22 mouse cellular contexts compared by ENCODE assay signal in the genomic region with DNA sequence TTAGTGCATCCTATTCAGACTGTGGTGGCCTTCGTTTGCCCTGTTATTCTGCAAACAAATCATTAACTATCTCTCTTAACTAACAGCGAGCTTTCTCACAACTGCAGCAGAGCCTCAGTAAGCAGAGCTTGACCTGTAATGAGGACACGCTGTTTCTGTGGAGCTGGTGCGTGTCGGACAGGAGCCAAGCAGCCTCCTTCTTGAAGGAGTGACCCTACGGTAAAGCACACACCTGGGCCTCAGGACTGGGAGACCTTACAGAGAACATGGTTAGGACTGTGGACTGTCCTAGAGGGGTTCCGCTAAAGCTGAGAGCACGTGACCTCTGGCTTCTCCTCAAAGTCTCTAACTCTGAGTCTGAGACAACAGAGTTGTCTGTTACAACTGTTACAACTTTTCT.
DNase-seq lines count a peak whose midpoint lies in the region; ATAC-seq and TF ChIP-seq lines count a peak whose summit lies in the region.
"Had no signal": no experiment of that assay in that cellular context is flagged by ENCODE, and none has a peak within 500 bp of the region (broad histone marks: within the 10 kb centered on the region; RNA-seq: fewer than 3 reads in every experiment).

No protein-coding gene starts in this region.

- 0 out of 2 replicates have a peak overlapping the region, but pooled peaks have one; percentile 12 for H3K4me2 ChIP-seq in liver, embryonic 13.5 days
- H3K4me2 ChIP-seq in liver, embryonic 12.5 days, result no peak overlapping the region
- H3K4me2 ChIP-seq in kidney, embryonic 15.5 days, result no peak overlapping the region
- H3K4me2 ChIP-seq in hindbrain, postnatal 0 days (ENCODE audit: low read depth, low read length), result no peak overlapping the region
- H3K4me2 ChIP-seq: embryonic facial prominence, embryonic 13.5 days; forebrain, embryonic 15.5 days; heart, embryonic 12.5 days; hindbrain, embryonic 14.5 days; intestine, embryonic 15.5 days; lung, embryonic 15.5 days; midbrain, embryonic 13.5 days; neural tube, embryonic 12.5 days had no signal

- TF ChIP-seq POLR2A in cerebellum, adult 2 months (IDR thresholded peaks at IDR 0.05; ENCODE audit: borderline replicate concordance, insufficient read depth, low read length), result no peak

- no peaks in the 10 kb centered on the region for H3K9me3 ChIP-seq in liver, embryonic 13.5 days (replicated peaks)
- H3K9me3 ChIP-seq in liver, embryonic 12.5 days (replicated peaks), result no peaks in the 10 kb centered on the region
- no peaks in the 10 kb centered on the region for H3K9me3 ChIP-seq in kidney, embryonic 15.5 days (replicated peaks)
- H3K9me3 ChIP-seq in hindbrain, postnatal 0 days (ENCODE audit: low read length), result no peaks in the 10 kb centered on the region
- H3K9me3 ChIP-seq: embryonic facial prominence, embryonic 13.5 days; forebrain, embryonic 15.5 days; heart, embryonic 12.5 days; intestine, embryonic 15.5 days; lung, embryonic 15.5 days; midbrain, embryonic 13.5 days; neural tube, embryonic 12.5 days had no signal

- no peak overlapping the region for H3K9ac ChIP-seq in liver, embryonic 13.5 days
- H3K9ac ChIP-seq in liver, embryonic 12.5 days, result no peak overlapping the region
- H3K9ac ChIP-seq in kidney, embryonic 15.5 days, result no peak overlapping the region
- H3K9ac ChIP-seq in hindbrain, postnatal 0 days (replicated peaks; ENCODE audit: low read length), result no peak overlapping the region
- H3K9ac ChIP-seq: embryonic facial prominence, embryonic 13.5 days; forebrain, embryonic 15.5 days; heart, embryonic 12.5 days; hindbrain, embryonic 14.5 days; intestine, embryonic 15.5 days; lung, embryonic 15.5 days; midbrain, embryonic 13.5 days; neural tube, embryonic 12.5 days had no signal

- DNase-seq in cerebellum, adult 2 months, result no peak
- no peak for DNase-seq in cerebellum, adult 11-12 months
- no peak for DNase-seq in liver, embryonic 13.5 days
- DNase-seq in kidney, postnatal 4 days, result peak; percentile 66 to 81
- no peak for DNase-seq in hindbrain, postnatal 0 days (ENCODE audit: low spot score)
- DNase-seq: adrenal gland, postnatal 10 days; cerebellum, postnatal 10 days; right cerebral cortex, postnatal 4 days; thymus, postnatal 36 days had no signal

- 0 out of 2 replicates have a peak overlapping the region, but pooled peaks have one; percentile 10 for H3K27ac ChIP-seq in cerebellum, adult 2 months (ENCODE audit: insufficient read depth, low read length)
- H3K27ac ChIP-seq in liver, embryonic 13.5 days, result peak overlapping the region; percentile 39
- H3K27ac ChIP-seq in liver, embryonic 12.5 days, result no peak overlapping the region
- H3K27ac ChIP-seq in kidney, embryonic 15.5 days, result peak overlapping the region; percentile 82
- H3K27ac ChIP-seq in hindbrain, postnatal 0 days, result no peak overlapping the region
- H3K27ac ChIP-seq: embryonic facial prominence, embryonic 13.5 days; forebrain, embryonic 15.5 days; hindbrain, embryonic 14.5 days; intestine, embryonic 15.5 days; lung, embryonic 15.5 days; midbrain, embryonic 13.5 days; neural tube, embryonic 12.5 days had no signal

- 62% methylated on average over 8 of the region's 8 CpGs for WGBS in cerebellum, adult 2 months
- WGBS in liver, embryonic 13.5 days (ENCODE audit: insufficient replicate concordance), result 80% methylated on average over 8 of the region's 8 CpGs
- WGBS in liver, embryonic 12.5 days (ENCODE audit: insufficient replicate concordance), result 70% methylated on average over 8 of the region's 8 CpGs
- 48% methylated on average over 8 of the region's 8 CpGs for WGBS in kidney, embryonic 15.5 days
- WGBS in hindbrain, postnatal 0 days, result 60% methylated on average over 8 of the region's 8 CpGs

- H3K27me3 ChIP-seq in cerebellum, adult 2 months (ENCODE audit: control insufficient read depth, insufficient read depth, low read length), result no peaks in the 10 kb centered on the region
- no peaks in the 10 kb centered on the region for H3K27me3 ChIP-seq in liver, embryonic 13.5 days
- no peaks in the 10 kb centered on the region for H3K27me3 ChIP-seq in liver, embryonic 12.5 days (replicated peaks)
- H3K27me3 ChIP-seq in kidney, embryonic 15.5 days, result no peaks in the 10 kb centered on the region
- H3K27me3 ChIP-seq in hindbrain, postnatal 0 days (ENCODE audit: insufficient read depth, low read length), result no peaks in the 10 kb centered on the region
- H3K27me3 ChIP-seq: embryonic facial prominence, embryonic 13.5 days; forebrain, embryonic 15.5 days; heart, embryonic 12.5 days; intestine, embryonic 15.5 days; lung, embryonic 15.5 days; midbrain, embryonic 13.5 days; neural tube, embryonic 12.5 days; Patski had no signal

- H3K36me3 ChIP-seq in liver, embryonic 13.5 days, result no peaks in the 10 kb centered on the region
- no peaks in the 10 kb centered on the region for H3K36me3 ChIP-seq in liver, embryonic 12.5 days
- H3K36me3 ChIP-seq in kidney, embryonic 15.5 days, result no peaks in the 10 kb centered on the region
- H3K36me3 ChIP-seq in hindbrain, postnatal 0 days (ENCODE audit: insufficient read depth, low read length), result no peaks in the 10 kb centered on the region
- H3K36me3 ChIP-seq: embryonic facial prominence, embryonic 13.5 days; forebrain, embryonic 15.5 days; heart, embryonic 12.5 days; intestine, embryonic 15.5 days; lung, embryonic 15.5 days; midbrain, embryonic 13.5 days; neural tube, embryonic 12.5 days had no signal

- ATAC-seq in liver, embryonic 13.5 days (ENCODE audit: low read depth), result no peak
- ATAC-seq in liver, embryonic 12.5 days, result no peak
- peak; percentile 86 for ATAC-seq in kidney, embryonic 15.5 days (replicated peaks; ENCODE audit: low FRiP score)
- no peak for ATAC-seq in megakaryocyte-erythroid progenitor cell, adult 5-6 weeks (replicated peaks; ENCODE audit: low FRiP score, low TSS enrichment, poor library complexity, severe bottlenecking)
- no peak for ATAC-seq in hindbrain, postnatal 0 days
- ATAC-seq: activated CD4-positive, CD25-positive, alpha-beta regulatory T cell, adult 4 months; forebrain, embryonic 15.5 days; intestine, embryonic 15.5 days; midbrain, embryonic 13.5 days; Patski had no signal

- peaks cover 61% of the 10 kb centered on the region for H3K4me1 ChIP-seq in cerebellum, adult 2 months (ENCODE audit: control insufficient read depth, insufficient read depth, low read length)
- H3K4me1 ChIP-seq in liver, embryonic 13.5 days (replicated peaks), result peaks cover 71% of the 10 kb centered on the region
- H3K4me1 ChIP-seq in liver, embryonic 12.5 days, result peaks cover 71% of the 10 kb centered on the region
- peaks cover 62% of the 10 kb centered on the region for H3K4me1 ChIP-seq in kidney, embryonic 15.5 days
- H3K4me1 ChIP-seq in hindbrain, postnatal 0 days (ENCODE audit: insufficient read depth, low read length), result peaks cover 3% of the 10 kb centered on the region

- no peak overlapping the region for H3K4me3 ChIP-seq in cerebellum, adult 2 months (replicated peaks; ENCODE audit: insufficient read depth, low read depth, low read length)
- no peak overlapping the region for H3K4me3 ChIP-seq in liver, embryonic 13.5 days (replicated peaks)
- no peak overlapping the region for H3K4me3 ChIP-seq in liver, embryonic 12.5 days
- no peak overlapping the region for H3K4me3 ChIP-seq in kidney, embryonic 15.5 days (replicated peaks)
- H3K4me3 ChIP-seq in hindbrain, postnatal 0 days (ENCODE audit: low read length), result no peak overlapping the region
- H3K4me3 ChIP-seq: embryonic facial prominence, embryonic 13.5 days; forebrain, embryonic 15.5 days; heart, embryonic 12.5 days; intestine, embryonic 15.5 days; lung, embryonic 15.5 days; midbrain, embryonic 13.5 days; neural tube, embryonic 12.5 days had no signal

- TF ChIP-seq CTCF in cerebellum, adult 2 months (IDR thresholded peaks at IDR 0.05; ENCODE audit: borderline replicate concordance, insufficient read depth, low read depth, low read length), result no peak
- TF ChIP-seq CTCF in hindbrain, postnatal 0 days (IDR thresholded peaks at IDR 0.05; ENCODE audit: low read depth), result no peak

Comparison
In these comparisons a context has a peak if more than half of its experiments do, and no peak if none do; other contexts are left out.
1. H3K27ac ChIP-seq: peak in cerebellum, adult 2 months (single experiment), liver, embryonic 13.5 days (single experiment) and kidney, embryonic 15.5 days (single experiment); none in liver, embryonic 12.5 days (single experiment) and hindbrain, postnatal 0 days (single experiment).
2. DNase-seq: peak in kidney, postnatal 4 days (2 of 2); none in cerebellum, adult 2 months (0 of 2), cerebellum, adult 11-12 months (single experiment), liver, embryonic 13.5 days (single experiment) and hindbrain, postnatal 0 days (single experiment).